Mouse (Mus musculus): ENCODE data around the gene Dera. TPM values are rescaled to one million over a fixed set of nuclear protein-coding genes. Genes with fewer than 3 reads are reported as not detected.

Gene Dera
- polyA plus RNA-seq, 1 experiment from 2014 or later = 72.3 TPM

GRCm38 (mm10) chr6:137766177-137766576, 11.8 kb downstream of the Dera start:
- Histone ChIP-seq H3K4me1 (peaks cover 18% of the 10 kb centered on the region), H3K4me3 (no peak overlapping the region), H3K9me3 (no peaks in the 10 kb centered on the region), H3K27ac (replicated peaks) (no peak overlapping the region), H3K36me3 (replicated peaks) (no peaks in the 10 kb centered on the region), H3K27me3 (replicated peaks; ENCODE audit: low read depth, poor library complexity, severe bottlenecking) (no peaks in the 10 kb centered on the region)
- no peak for DNase-seq (ENCODE audit: low spot score)

GRCm38 (mm10) chr6:137771621-137772250, 17.4 kb downstream of the Dera start:
- Histone ChIP-seq H3K9me3 (no peaks in the 10 kb centered on the region), H3K4me1 (0 out of 2 replicates have a peak, but pooled peaks cover 4% of the 10 kb centered on the region), H3K4me3 (no peak overlapping the region), H3K27me3 (replicated peaks; ENCODE audit: low read depth, poor library complexity, severe bottlenecking) (no peaks in the 10 kb centered on the region), H3K27ac (replicated peaks) (no peak overlapping the region), H3K36me3 (replicated peaks) (no peaks in the 10 kb centered on the region)
- 60% methylated on average over 3 of the region's 3 CpGs for WGBS
- DNase-seq (ENCODE audit: low spot score) = no peak

- no peaks in the 10 kb centered on the region for H3K27me3 ChIP-seq (replicated peaks; ENCODE audit: low read depth, poor library complexity, severe bottlenecking)
- no peaks in the 10 kb centered on the region for H3K9me3 ChIP-seq
- H3K27ac ChIP-seq (replicated peaks) = no peak overlapping the region
- WGBS = 94% methylated on average over 8 of the region's 8 CpGs
- H3K4me1 ChIP-seq = 0 out of 2 replicates have a peak, but pooled peaks cover 4% of the 10 kb centered on the region
- no peaks in the 10 kb centered on the region for H3K36me3 ChIP-seq (replicated peaks)
- H3K4me3 ChIP-seq = no peak overlapping the region
- DNase-seq (ENCODE audit: low spot score) = no peak
Observed at GRCm38 (mm10) chr6:137772918-137773636, 18.7 kb downstream of the Dera start.

GRCm38 (mm10) chr6:137773637-137774028, 19.3 kb downstream of the Dera start:
- Histone ChIP-seq H3K27ac (replicated peaks) (no peak overlapping the region), H3K36me3 (replicated peaks) (no peaks in the 10 kb centered on the region)
- whole genome bisulfite sequencing = 92% methylated on average over 6 of the region's 6 CpGs

GRCm38 (mm10) chr6:137774166-137774565, 19.8 kb downstream of the Dera start:
- Histone ChIP-seq H3K27ac (replicated peaks) (no peak overlapping the region), H3K9me3 (no peaks in the 10 kb centered on the region), H3K4me3 (no peak overlapping the region), H3K36me3 (replicated peaks) (no peaks in the 10 kb centered on the region), H3K4me1 (0 out of 2 replicates have a peak, but pooled peaks cover 4% of the 10 kb centered on the region), H3K27me3 (replicated peaks; ENCODE audit: low read depth, poor library complexity, severe bottlenecking) (no peaks in the 10 kb centered on the region)
- 93% methylated on average over 13 of the region's 13 CpGs for whole genome bisulfite sequencing
- DNase-seq (ENCODE audit: low spot score) = no peak

More at GRCm38 (mm10) chr6:137773637-137774028, 19.3 kb downstream of the Dera start:
- Histone ChIP-seq H3K4me3 (no peak overlapping the region), H3K27me3 (replicated peaks; ENCODE audit: low read depth, poor library complexity, severe bottlenecking) (no peaks in the 10 kb centered on the region), H3K9me3 (no peaks in the 10 kb centered on the region), H3K4me1 (0 out of 2 replicates have a peak, but pooled peaks cover 4% of the 10 kb centered on the region)
- no peak for DNase-seq (ENCODE audit: low spot score)

- Histone ChIP-seq H3K36me3 (replicated peaks) (0 out of 2 replicates have a peak, but pooled peaks cover 3% of the 10 kb centered on the region), H3K4me3 (no peak overlapping the region), H3K27me3 (replicated peaks; ENCODE audit: low read depth, poor library complexity, severe bottlenecking) (no peaks in the 10 kb centered on the region), H3K4me1 (0 out of 2 replicates have a peak, but pooled peaks cover 4% of the 10 kb centered on the region), H3K9me3 (no peaks in the 10 kb centered on the region), H3K27ac (replicated peaks) (no peak overlapping the region)
- DNase-seq (ENCODE audit: low spot score) = no peak
- WGBS = 91% methylated on average over 8 of the region's 8 CpGs
Observed at GRCm38 (mm10) chr6:137775159-137775558, 20.8 kb downstream of the Dera start.

- H3K27ac ChIP-seq (replicated peaks) = no peak overlapping the region
- peaks cover 6% of the 10 kb centered on the region; the same call in 1 of the 2 replicates for H3K36me3 ChIP-seq (replicated peaks)
- no peak overlapping the region for H3K4me3 ChIP-seq
- 85% methylated on average over 8 of the region's 8 CpGs for WGBS
- H3K9me3 ChIP-seq = no peaks in the 10 kb centered on the region
- no peak for DNase-seq (ENCODE audit: low spot score)
- no peaks in the 10 kb centered on the region for H3K27me3 ChIP-seq (replicated peaks; ENCODE audit: low read depth, poor library complexity, severe bottlenecking)
- no peaks in the 10 kb centered on the region for H3K4me1 ChIP-seq
Observed at GRCm38 (mm10) chr6:137776981-137777380, 22.6 kb downstream of the Dera start.

GRCm38 (mm10) chr6:137783899-137784637, 29.7 kb downstream of the Dera start:
- 90% methylated on average over 7 of the region's 7 CpGs for WGBS
- H3K36me3 ChIP-seq (replicated peaks) = peaks cover 17% of the 10 kb centered on the region; the same call in 1 of the 2 replicates
- H3K27ac ChIP-seq (replicated peaks) = no peak overlapping the region
- DNase-seq (ENCODE audit: low spot score) = no peak
- no peak overlapping the region for H3K4me3 ChIP-seq
- no peaks in the 10 kb centered on the region for H3K27me3 ChIP-seq (replicated peaks; ENCODE audit: low read depth, poor library complexity, severe bottlenecking)
- peaks cover 2% of the 10 kb centered on the region; the same call in 1 of the 2 replicates for H3K4me1 ChIP-seq
- H3K9me3 ChIP-seq = no peaks in the 10 kb centered on the region

GRCm38 (mm10) chr6:137788976-137789590, 34.7 kb downstream of the Dera start:
- no peak overlapping the region for H3K4me3 ChIP-seq
- no peak overlapping the region for H3K27ac ChIP-seq (replicated peaks)
- no peak for DNase-seq (ENCODE audit: low spot score)
- no peaks in the 10 kb centered on the region for H3K9me3 ChIP-seq
- H3K4me1 ChIP-seq = peaks cover 5% of the 10 kb centered on the region; the same call in 1 of the 2 replicates
- H3K36me3 ChIP-seq (replicated peaks) = peaks cover 16% of the 10 kb centered on the region; the same call in 1 of the 2 replicates
- H3K27me3 ChIP-seq (replicated peaks; ENCODE audit: low read depth, poor library complexity, severe bottlenecking) = no peaks in the 10 kb centered on the region
- WGBS = 68% methylated on average over 9 of the region's 9 CpGs

GRCm38 (mm10) chr6:137789658-137790057, 35.3 kb downstream of the Dera start:
- DNase-seq (ENCODE audit: low spot score) = no peak
- WGBS = 79% methylated on average over 2 of the region's 2 CpGs
- H3K27me3 ChIP-seq (replicated peaks; ENCODE audit: low read depth, poor library complexity, severe bottlenecking) = no peaks in the 10 kb centered on the region

GRCm38 (mm10) chr6:137795494-137795893, 41.1 kb downstream of the Dera start:
- no peak for DNase-seq (ENCODE audit: low spot score)

More at GRCm38 (mm10) chr6:137789658-137790057, 35.3 kb downstream of the Dera start:
- H3K9me3 ChIP-seq = no peaks in the 10 kb centered on the region
- peaks cover 16% of the 10 kb centered on the region; the same call in 1 of the 2 replicates for H3K36me3 ChIP-seq (replicated peaks)
- H3K4me3 ChIP-seq = no peak overlapping the region
- no peak overlapping the region for H3K27ac ChIP-seq (replicated peaks)
- peaks cover 5% of the 10 kb centered on the region; the same call in 1 of the 2 replicates for H3K4me1 ChIP-seq

More at GRCm38 (mm10) chr6:137795494-137795893, 41.1 kb downstream of the Dera start:
- H3K36me3 ChIP-seq (replicated peaks) = peaks cover 30% of the 10 kb centered on the region
- H3K27ac ChIP-seq (replicated peaks) = no peak overlapping the region
- H3K4me3 ChIP-seq = no peak overlapping the region
- 0 out of 2 replicates have a peak, but pooled peaks cover 3% of the 10 kb centered on the region for H3K4me1 ChIP-seq
- H3K27me3 ChIP-seq (replicated peaks; ENCODE audit: low read depth, poor library complexity, severe bottlenecking) = no peaks in the 10 kb centered on the region
- 67% methylated on average over 2 of the region's 2 CpGs for WGBS
- peaks cover 8% of the 10 kb centered on the region for H3K9me3 ChIP-seq

Data from embryonic facial prominence, embryonic 10.5 days (tissue).